Comparison of ENCODE assay signal across 7 mouse cellular contexts in the genomic region with DNA sequence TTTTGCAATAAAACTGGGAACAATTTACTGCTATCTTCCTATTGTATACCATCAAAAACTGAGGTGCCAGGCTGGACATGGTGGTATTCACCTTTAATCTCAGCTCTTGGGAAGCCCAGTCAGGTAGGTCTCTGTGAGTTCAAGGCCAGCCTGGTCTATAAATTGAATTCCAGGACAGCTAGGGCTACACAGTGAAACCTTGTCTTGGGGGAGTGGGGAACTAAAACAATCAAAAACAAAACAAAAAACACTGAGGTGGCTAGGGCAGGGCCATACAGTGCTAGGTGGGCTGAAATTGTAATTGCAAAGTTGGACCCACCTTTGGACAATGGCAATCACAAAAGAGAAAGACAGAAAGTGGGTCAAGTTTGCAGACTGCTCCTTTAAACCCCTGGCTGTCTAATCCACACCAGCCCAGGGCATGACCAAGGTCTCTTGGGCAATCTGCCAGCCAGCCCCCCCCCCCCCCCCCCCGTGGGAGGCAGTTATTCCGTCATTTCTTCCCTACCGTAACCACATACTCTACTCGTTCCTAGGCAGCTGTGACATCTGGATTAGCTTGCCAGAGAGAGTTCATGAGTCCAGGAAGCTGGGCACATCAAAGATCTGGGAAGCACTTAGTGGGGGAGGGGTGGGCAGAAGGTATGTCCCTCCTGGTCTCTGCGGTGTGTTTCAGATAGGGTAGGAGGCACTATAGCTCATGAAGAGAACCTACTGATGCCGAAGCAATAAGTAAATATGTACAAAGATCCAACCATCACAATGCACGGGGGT. TPM values are rescaled to one million over a fixed set of nuclear protein-coding genes. Genes with fewer than 3 reads are reported as not detected.
A peak's percentile ranks its signal among the peaks of the same experiment; 100 is the strongest.
DNase-seq lines count a peak whose midpoint lies in the region; ATAC-seq lines count a peak whose summit lies in the region.

No protein-coding gene starts in this region.

- H3K27me3 ChIP-seq in forebrain, embryonic 11.5 days (ENCODE audit: control insufficient read depth, insufficient read depth, low read length): no peaks in the 10 kb centered on the region

- peak; percentile 8 for DNase-seq in thymus, postnatal 14 days
- no peak for DNase-seq in thymus, postnatal 36 days
- peak; percentile 76 for DNase-seq in forebrain, embryonic 11.5 days (ENCODE audit: low spot score)
- DNase-seq in kidney, adult 18-20 months: peak; percentile 60
- DNase-seq in lung, postnatal 36 days: peak; percentile 19
- no peak for DNase-seq in c-Kit-positive CD71-positive TER-119-positive erythroid progenitor cells, embryonic 14.5 days (ENCODE audit: low spot score)
- DNase-seq in layer of hippocampus, adult 9-11 months: no peak

- H3K27ac ChIP-seq in forebrain, embryonic 11.5 days (ENCODE audit: low read depth, low read length): no peak overlapping the region

- 31% methylated on average over 7 of the region's 7 CpGs for WGBS in forebrain, embryonic 11.5 days

- no peak overlapping the region for H3K9ac ChIP-seq in forebrain, embryonic 11.5 days (ENCODE audit: low read length)

- no peak overlapping the region for H3K4me2 ChIP-seq in forebrain, embryonic 11.5 days (ENCODE audit: low read depth, low read length, severe bottlenecking)

- H3K9me3 ChIP-seq in forebrain, embryonic 11.5 days (ENCODE audit: control insufficient read depth, low read length): no peaks in the 10 kb centered on the region

- peak; percentile 73 for ATAC-seq in forebrain, embryonic 11.5 days (replicated peaks; ENCODE audit: low FRiP score)

- H3K4me3 ChIP-seq in forebrain, embryonic 11.5 days (ENCODE audit: low read depth, low read length): no peak overlapping the region

- peaks cover 4% of the 10 kb centered on the region for H3K4me1 ChIP-seq in forebrain, embryonic 11.5 days (replicated peaks; ENCODE audit: control insufficient read depth, insufficient read depth, low read length)

- no peaks in the 10 kb centered on the region for H3K36me3 ChIP-seq in forebrain, embryonic 11.5 days (ENCODE audit: control insufficient read depth, insufficient read depth, low read length)

RNA-seq across cellular contexts. Expression of a gene that starts 12.3 kb away (rescaled TPM):
- polyA plus RNA-seq in forebrain, embryonic 11.5 days (2014; fragmentation: Nextera tagmentation; extraction: Ambion mirVana): 21.0 and 22.7 TPM in 2 replicates

Comparison
In these comparisons a context has a peak if more than half of its experiments do, and no peak if none do; other contexts are left out.
1. DNase-seq: peak in thymus, postnatal 14 days (single experiment), forebrain, embryonic 11.5 days (single experiment), kidney, adult 18-20 months (single experiment) and lung, postnatal 36 days (single experiment); none in thymus, postnatal 36 days (0 of 2), c-Kit-positive CD71-positive TER-119-positive erythroid progenitor cells, embryonic 14.5 days (single experiment) and layer of hippocampus, adult 9-11 months (single experiment).